Mouse (Mus musculus) midbrain, embryonic 14.5 days (tissue): ENCODE results near the gene Ebf1. TPM values are rescaled to one million over a fixed set of nuclear protein-coding genes. Genes with fewer than 3 reads are reported as not detected.

ENCODE experiments used
- ATAC-seq: fragments of 200-750 bp; cut with Nextera tagmentation; 2 replicates; pipeline ENCODE4 v1.8.0; 2017; ENCODE audit warnings: moderate number of reproducible peaks, moderate library complexity; ENCODE audit not compliant: low FRiP score, low TSS enrichment
- DNase-seq: peaks from one replicate; pipeline ENCODE4 v3.0.0-alpha.2; 2015
- H3K27ac ChIP-seq: fragments of 300-500 bp; sonication (generic); replicated peaks from 2 replicates; pipeline ENCODE4 v1.5.1; 2014; ENCODE audit warnings: mild to moderate bottlenecking, low read depth, low read length, moderate library complexity
- H3K27me3 ChIP-seq: fragments of 300-500 bp; sonication (generic); 2 replicates; pipeline ENCODE4 v1.6.1; 2014; ENCODE audit warnings: low read length, control low read depth, mixed read lengths; ENCODE audit not compliant: control insufficient read depth, insufficient read depth
- H3K36me3 ChIP-seq: fragments of 300-500 bp; sonication (generic); 2 replicates; pipeline ENCODE4 v1.6.1; 2014; ENCODE audit warnings: low read length, control low read depth; ENCODE audit not compliant: control insufficient read depth, insufficient read depth
- H3K4me1 ChIP-seq: fragments of 300-500 bp; sonication (generic); 2 replicates; pipeline ENCODE4 v1.6.1; 2014; ENCODE audit warnings: mild to moderate bottlenecking, antibody characterized with exemption, low read length, control low read depth; ENCODE audit not compliant: control insufficient read depth, insufficient read depth
- H3K4me2 ChIP-seq: fragments of 300-500 bp; sonication (generic); 2 replicates; pipeline ENCODE4 v1.6.1; 2014; ENCODE audit warnings: mild to moderate bottlenecking, low read length, moderate library complexity
- H3K4me3 ChIP-seq: fragments of 300-500 bp; sonication (generic); replicated peaks from 2 replicates; pipeline ENCODE4 v1.5.1; 2014; ENCODE audit warnings: low read depth, low read length
- H3K9ac ChIP-seq: fragments of 300-500 bp; sonication (generic); replicated peaks from 2 replicates; pipeline ENCODE4 v1.6.1; 2014; ENCODE audit warnings: mild to moderate bottlenecking, low read length, moderate library complexity
- H3K9me3 ChIP-seq: fragments of 300-500 bp; sonication (generic); 2 replicates; pipeline ENCODE4 v1.6.1; 2016; ENCODE audit warnings: low read length, control low read depth, mixed read lengths; ENCODE audit not compliant: control insufficient read depth
- WGBS: fragments of 180-500 bp; shearing (Covaris S2); extraction: QIAGEN DNeasy Blood & Tissue Kit; methylation state at CpG from one replicate; pipeline ENCODE4 v1.1.7; 2014; 5-methylcytosine and 5-hydroxymethylcytosine counted together
- polyA plus RNA-seq: library from polyadenylated mRNA; unstranded; fragments of >200 nt; fragmentation: Nextera tagmentation; extraction: Ambion mirVana; gene quantifications from 2 replicates; pipeline ENCODE4 v1.2.1, GENCODE M21; 2014

Gene Ebf1
- polyA plus RNA-seq, 1 experiment from 2014 or later = 112 TPM

DNA sequence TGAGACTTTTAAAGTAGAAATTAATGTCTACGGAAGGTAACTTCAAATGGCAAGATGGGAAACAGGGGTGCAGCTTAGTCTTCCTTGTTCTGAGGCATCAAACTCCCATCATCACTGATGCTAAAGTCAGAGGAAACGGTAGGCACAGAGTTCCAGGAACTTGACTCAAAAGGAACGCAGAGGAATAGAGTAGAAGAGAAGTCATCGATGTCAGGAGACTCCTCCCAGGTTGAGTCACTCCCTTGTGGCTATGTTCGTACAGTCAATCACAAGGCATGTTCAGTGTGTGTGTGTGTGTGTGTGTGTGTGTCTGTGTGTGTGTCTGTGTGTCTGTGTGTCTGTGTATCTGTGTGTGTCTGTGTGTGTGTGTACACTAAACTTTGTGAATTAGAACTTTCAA, 108.6 kb downstream of the Ebf1 start:
- Histone ChIP-seq H3K9ac (no peak overlapping the region), H3K4me3 (no peak overlapping the region), H3K4me1 (no peaks in the 10 kb centered on the region), H3K36me3 (no peaks in the 10 kb centered on the region), H3K27me3 (no peaks in the 10 kb centered on the region), H3K4me2 (no peak overlapping the region), H3K9me3 (no peaks in the 10 kb centered on the region), H3K27ac (no peak overlapping the region)
- DNase-seq (no peak), ATAC-seq (no peak)
- 93% methylated on average over 5 of the region's 5 CpGs for WGBS

DNA sequence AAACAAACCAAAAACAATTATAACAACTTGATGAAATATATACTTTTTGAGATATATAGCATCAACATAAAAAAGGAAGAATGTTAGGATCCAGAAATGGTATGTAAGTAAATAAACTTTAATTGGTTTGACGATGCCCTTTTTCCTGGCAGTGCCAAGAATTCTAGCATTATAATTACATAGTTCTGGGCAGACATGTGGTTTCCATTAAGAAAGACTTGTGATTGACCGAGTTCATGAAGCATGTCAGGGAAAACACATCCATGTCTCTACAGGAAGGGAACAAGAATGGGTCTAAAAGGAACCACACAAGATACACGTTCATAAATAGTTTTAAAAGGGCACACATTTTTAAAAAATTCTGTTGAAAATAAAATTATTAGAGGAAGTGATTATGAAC, 110.3 kb downstream of the Ebf1 start:
- WGBS = 84% methylated on average over 3 of the region's 3 CpGs
- Histone ChIP-seq H3K27ac (no peak overlapping the region), H3K4me1 (no peaks in the 10 kb centered on the region), H3K9me3 (no peaks in the 10 kb centered on the region), H3K4me2 (no peak overlapping the region), H3K27me3 (no peaks in the 10 kb centered on the region), H3K36me3 (no peaks in the 10 kb centered on the region), H3K4me3 (no peak overlapping the region), H3K9ac (no peak overlapping the region)
- ATAC-seq (no peak), DNase-seq (no peak)

DNA sequence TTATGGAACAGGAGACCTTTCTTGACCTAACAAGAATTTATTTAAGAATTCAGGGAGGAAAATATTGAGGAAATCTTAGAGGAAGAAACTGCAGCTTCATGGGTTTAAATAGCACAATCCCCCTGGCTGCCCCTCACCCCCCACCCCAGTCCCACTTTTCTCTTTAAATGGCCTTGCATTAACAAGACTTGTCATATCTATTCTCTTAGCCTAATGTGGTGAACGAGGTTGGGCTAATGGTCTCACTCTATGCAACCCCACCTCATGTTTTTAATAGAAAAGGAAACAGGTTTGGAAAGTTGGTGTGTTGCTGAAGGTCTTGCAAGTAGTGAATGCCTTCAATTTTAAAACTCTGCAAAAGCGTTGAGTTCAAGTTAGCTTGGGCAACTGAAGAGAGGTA, 110.7 kb downstream of the Ebf1 start:
- Histone ChIP-seq H3K4me2 (no peak overlapping the region), H3K36me3 (no peaks in the 10 kb centered on the region), H3K27ac (no peak overlapping the region), H3K4me1 (no peaks in the 10 kb centered on the region), H3K9me3 (no peaks in the 10 kb centered on the region), H3K4me3 (no peak overlapping the region), H3K9ac (no peak overlapping the region), H3K27me3 (no peaks in the 10 kb centered on the region)
- ATAC-seq (no peak), DNase-seq (no peak)
- 79% methylated on average over 2 of the region's 2 CpGs for whole genome bisulfite sequencing

DNA sequence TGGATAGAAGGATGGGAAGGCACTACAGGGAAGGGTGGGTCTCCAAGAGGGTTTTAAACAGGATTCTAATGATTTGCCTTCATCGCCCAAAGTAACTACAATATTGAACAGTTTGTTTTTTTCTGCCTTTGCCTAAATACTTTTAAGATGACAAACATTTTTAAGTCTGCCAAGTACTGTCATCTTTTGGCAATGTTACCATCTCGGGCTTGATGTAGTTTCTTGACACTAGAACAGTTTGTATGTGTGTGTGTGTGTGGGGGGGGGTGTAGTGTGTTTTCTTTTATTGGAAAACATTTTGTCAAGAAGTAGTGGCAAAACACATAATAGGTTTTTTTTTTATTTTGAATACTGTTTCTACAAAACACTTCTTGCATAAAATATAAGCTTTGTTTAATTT, 111.2 kb downstream of the Ebf1 start:
- no peaks in the 10 kb centered on the region for H3K9me3 ChIP-seq
- H3K27ac ChIP-seq = no peak overlapping the region
- H3K9ac ChIP-seq = no peak overlapping the region
- ATAC-seq = no peak
- no peaks in the 10 kb centered on the region for H3K36me3 ChIP-seq
- no peak overlapping the region for H3K4me2 ChIP-seq
- H3K4me1 ChIP-seq = no peaks in the 10 kb centered on the region
- WGBS = 90% methylated on average over 2 of the region's 2 CpGs
- no peak overlapping the region for H3K4me3 ChIP-seq
- no peaks in the 10 kb centered on the region for H3K27me3 ChIP-seq
- no peak for DNase-seq

DNA sequence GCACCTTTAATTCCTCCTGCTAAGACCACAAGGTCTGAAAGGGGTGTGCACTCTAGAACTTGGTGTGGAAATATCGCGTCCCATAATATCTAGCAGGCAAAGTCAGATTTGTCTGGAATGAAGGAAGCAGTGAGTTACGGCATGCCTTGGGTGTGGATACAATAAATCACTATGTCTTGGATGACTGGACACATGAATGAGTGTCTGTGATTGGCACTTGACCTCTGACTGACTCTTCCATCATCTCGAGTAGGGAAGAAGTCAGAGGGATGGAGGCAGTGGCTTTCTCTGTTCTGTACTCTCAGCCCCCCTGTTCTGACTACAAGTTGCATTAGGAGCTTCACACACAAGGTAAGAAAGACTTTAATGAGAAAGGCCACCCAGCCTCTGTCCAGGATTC, 112.8 kb downstream of the Ebf1 start:
- H3K36me3 ChIP-seq = no peaks in the 10 kb centered on the region
- no peaks in the 10 kb centered on the region for H3K9me3 ChIP-seq
- H3K4me3 ChIP-seq = no peak overlapping the region
- H3K27ac ChIP-seq = no peak overlapping the region
- no peak overlapping the region for H3K9ac ChIP-seq
- no peak overlapping the region for H3K4me2 ChIP-seq
- H3K27me3 ChIP-seq = no peaks in the 10 kb centered on the region
- 73% methylated on average over 4 of the region's 4 CpGs for WGBS
- ATAC-seq (no peak), DNase-seq (no peak)
- no peaks in the 10 kb centered on the region for H3K4me1 ChIP-seq

DNA sequence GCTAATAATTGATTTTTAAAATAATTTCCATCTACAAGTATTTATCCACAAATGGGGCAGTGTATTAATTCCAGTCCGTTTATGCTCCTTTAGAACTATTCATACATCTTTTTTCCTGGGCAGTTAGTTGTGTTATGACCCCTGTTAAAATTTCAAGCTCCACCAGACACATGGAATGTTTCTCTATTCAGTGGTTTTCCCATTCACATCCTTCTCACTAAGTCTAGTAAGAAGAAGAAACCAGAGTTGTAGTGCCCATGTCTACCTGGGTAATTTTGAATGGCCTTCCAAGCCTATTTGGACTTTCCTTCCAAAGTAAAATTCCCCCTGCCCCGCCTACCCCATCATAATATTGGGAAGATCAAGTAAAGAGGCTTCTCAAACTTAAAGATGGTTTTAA, 114.6 kb downstream of the Ebf1 start:
- H3K27ac ChIP-seq = no peak overlapping the region
- no peaks in the 10 kb centered on the region for H3K9me3 ChIP-seq
- no peak overlapping the region for H3K9ac ChIP-seq
- no peak overlapping the region for H3K4me3 ChIP-seq
- H3K4me2 ChIP-seq = no peak overlapping the region
- H3K36me3 ChIP-seq = no peaks in the 10 kb centered on the region
- 71% methylated on average over 2 of the region's 2 CpGs for WGBS
- DNase-seq = no peak
- no peak for ATAC-seq
- no peaks in the 10 kb centered on the region for H3K27me3 ChIP-seq
- no peaks in the 10 kb centered on the region for H3K4me1 ChIP-seq

DNA sequence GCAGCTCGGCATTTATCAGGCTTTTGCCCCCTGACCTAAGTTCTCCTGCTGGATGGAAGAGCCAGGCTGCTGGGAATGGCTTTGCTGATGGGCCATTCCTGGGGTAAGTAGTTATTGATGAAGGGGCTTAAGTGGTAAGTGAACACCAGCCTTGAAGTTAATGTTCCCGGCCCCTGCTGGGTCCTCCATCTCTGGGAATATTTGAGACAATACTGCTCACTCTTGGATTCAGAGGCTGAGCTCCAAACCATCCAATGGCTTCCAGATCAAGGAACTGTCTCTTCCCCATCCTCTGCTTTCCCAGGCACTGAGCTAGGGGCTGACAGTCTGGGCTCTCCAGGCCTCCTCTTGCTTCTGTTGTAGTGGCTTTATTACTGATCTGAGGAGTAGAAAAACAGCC, 116.2 kb downstream of the Ebf1 start:
- 29% methylated on average over 2 of the region's 2 CpGs for WGBS
- no peak overlapping the region for H3K4me2 ChIP-seq
- H3K4me1 ChIP-seq = no peaks in the 10 kb centered on the region
- no peaks in the 10 kb centered on the region for H3K27me3 ChIP-seq
- no peak for ATAC-seq
- no peak overlapping the region for H3K4me3 ChIP-seq
- no peak for DNase-seq
- H3K9me3 ChIP-seq = no peaks in the 10 kb centered on the region
- no peaks in the 10 kb centered on the region for H3K36me3 ChIP-seq
- no peak overlapping the region for H3K27ac ChIP-seq
- H3K9ac ChIP-seq = no peak overlapping the region

DNA sequence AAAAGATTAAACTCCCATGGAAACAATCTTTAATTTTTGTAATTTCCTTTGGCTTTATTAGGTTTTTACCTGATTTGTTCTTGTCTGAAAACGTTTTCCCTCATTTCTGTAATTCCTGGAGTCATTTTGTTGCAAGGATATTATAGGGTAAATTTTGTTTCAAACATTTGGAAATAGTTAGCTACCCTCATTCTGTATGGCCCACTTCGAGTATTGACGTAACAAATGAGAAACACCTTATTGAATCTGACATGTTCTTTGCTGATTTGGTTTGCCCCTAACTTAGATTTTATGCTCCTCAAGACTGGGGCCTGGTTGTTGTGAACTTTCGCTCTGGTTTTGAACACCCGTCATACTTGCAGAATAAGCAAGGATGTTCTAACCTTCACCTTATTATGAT, 120.9 kb downstream of the Ebf1 start:
- Histone ChIP-seq H3K4me2 (no peak overlapping the region), H3K4me1 (peaks cover 31% of the 10 kb centered on the region), H3K9me3 (no peaks in the 10 kb centered on the region), H3K4me3 (no peak overlapping the region), H3K9ac (no peak overlapping the region), H3K27ac (no peak overlapping the region), H3K36me3 (no peaks in the 10 kb centered on the region), H3K27me3 (no peaks in the 10 kb centered on the region)
- ATAC-seq = no peak
- no peak for DNase-seq
- 85% methylated on average over 5 of the region's 5 CpGs for WGBS

DNA sequence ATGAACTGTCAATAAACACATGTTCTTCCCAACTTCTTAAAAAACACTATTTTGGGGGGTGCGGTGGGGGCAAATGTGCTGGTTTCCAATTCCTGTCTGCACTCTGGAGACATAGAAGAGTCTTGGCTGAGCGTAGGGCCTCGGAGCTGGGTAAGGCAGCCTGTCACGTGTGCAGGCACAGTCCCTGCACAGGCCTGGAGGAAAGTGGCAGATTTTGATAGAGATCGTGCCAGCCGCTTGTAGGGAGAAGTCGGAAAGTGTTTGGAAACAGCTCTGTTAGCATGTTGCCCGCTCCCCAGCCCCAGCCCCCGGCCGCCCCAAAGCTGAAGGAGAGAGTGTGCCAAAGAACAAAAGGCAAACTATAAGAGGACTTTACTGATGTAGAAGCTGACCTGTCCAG, 121.7 kb downstream of the Ebf1 start:
- H3K4me1 ChIP-seq = peaks cover 31% of the 10 kb centered on the region
- H3K9me3 ChIP-seq = no peaks in the 10 kb centered on the region
- DNase-seq (peak; percentile 60), ATAC-seq (peak; percentile 66; the same call in 1 of the 2 replicates)
- H3K4me2 ChIP-seq = 0 out of 2 replicates have a peak overlapping the region, but pooled peaks have one; percentile 13
- WGBS = 23% methylated on average over 10 of the region's 10 CpGs
- H3K27ac ChIP-seq = peak overlapping the region; percentile 49; the same call in 1 of the 2 replicates
- no peak overlapping the region for H3K9ac ChIP-seq
- no peak overlapping the region for H3K4me3 ChIP-seq
- no peaks in the 10 kb centered on the region for H3K36me3 ChIP-seq
- no peaks in the 10 kb centered on the region for H3K27me3 ChIP-seq
